Mouse (Mus musculus) heart, embryonic 13.5 days (tissue): ENCODE measurements around the gene Acp6. TPM values are rescaled to one million over a fixed set of nuclear protein-coding genes. Genes with fewer than 3 reads are reported as not detected.

Source experiments
- ATAC-seq: fragments of 200-750 bp; cut with Nextera tagmentation; 2 replicates; pipeline ENCODE4 v1.8.0; 2017; ENCODE audit warnings: moderate TSS enrichment; ENCODE audit not compliant: insufficient number of reproducible peaks, low FRiP score, low TSS enrichment; ENCODE audit errors: extremely low read depth
- H3K27ac ChIP-seq: fragments of 300-500 bp; sonication (generic); replicated peaks from 2 replicates; pipeline ENCODE4 v1.5.1; 2015; ENCODE audit warnings: moderate library complexity, mild to moderate bottlenecking, inconsistent platforms
- H3K27me3 ChIP-seq: fragments of 300-500 bp; sonication (generic); replicated peaks from 2 replicates; pipeline ENCODE4 v1.6.1; 2015; ENCODE audit warnings: mild to moderate bottlenecking, inconsistent platforms
- H3K36me3 ChIP-seq: fragments of 300-500 bp; sonication (generic); 2 replicates; pipeline ENCODE4 v1.6.1; 2015; ENCODE audit warnings: mild to moderate bottlenecking, inconsistent platforms
- H3K4me1 ChIP-seq: fragments of 300-500 bp; sonication (generic); 2 replicates; pipeline ENCODE4 v1.6.1; 2015; ENCODE audit warnings: inconsistent platforms
- H3K4me2 ChIP-seq: fragments of 300-500 bp; sonication (generic); 2 replicates; pipeline ENCODE4 v1.6.1; 2015; ENCODE audit warnings: inconsistent platforms, mild to moderate bottlenecking, moderate library complexity
- H3K4me3 ChIP-seq: fragments of 300-500 bp; sonication (generic); 2 replicates; pipeline ENCODE4 v1.5.1; 2015; ENCODE audit warnings: moderate library complexity, mild to moderate bottlenecking, inconsistent platforms
- H3K9ac ChIP-seq: fragments of 300-500 bp; sonication (generic); 2 replicates; pipeline ENCODE4 v1.6.1; 2015; ENCODE audit warnings: inconsistent platforms, mild to moderate bottlenecking, moderate library complexity
- H3K9me3 ChIP-seq: fragments of 300-500 bp; sonication (generic); 2 replicates; pipeline ENCODE4 v1.6.1; 2016; ENCODE audit warnings: inconsistent platforms
- WGBS: fragments of 180-500 bp; shearing (Covaris S2); methylation state at CpG from one replicate; pipeline ENCODE4 v1.1.7; 2015; ENCODE audit warnings: mixed read lengths; 5-methylcytosine and 5-hydroxymethylcytosine counted together
- polyA plus RNA-seq: library from polyadenylated mRNA; unstranded; fragments of >200 nt; fragmentation: Nextera tagmentation; extraction: Ambion mirVana; gene quantifications from 2 replicates; pipeline ENCODE4 v1.2.1, GENCODE M21; 2015

Gene Acp6
- polyA plus RNA-seq, 1 experiment from 2014 or later, result 53.0 TPM

- Histone ChIP-seq H3K27me3 (no peaks in the 10 kb centered on the region), H3K27ac (peak overlapping the region; percentile 93), H3K9me3 (peaks cover 5% of the 10 kb centered on the region; the same call in 1 of the 2 replicates), H3K4me2 (peak overlapping the region; percentile 80), H3K4me3 (peak overlapping the region; percentile 83), H3K9ac (peak overlapping the region; percentile 97), H3K4me1 (peaks cover 42% of the 10 kb centered on the region), H3K36me3 (peaks cover 21% of the 10 kb centered on the region)
- ATAC-seq, result no peak
- WGBS, result 1% methylated on average over 18 of the region's 18 CpGs
Measured at GRCm38 (mm10) chr3:97226719-97227118, 68.1 kb downstream of the Acp6 start.

Other genes starting within 250 kb of the Acp6 start
- gene Gja8, start 232.8 kb upstream of the Acp6 start, polyA plus RNA-seq, result not detected in 2 replicates
- gene Bcl9, start 139.1 kb downstream of the Acp6 start, polyA plus RNA-seq, result 37.7 and 39.9 TPM in 2 replicates